Mouse (Mus musculus): Measurements from ENCODE around the gene Tox2. TPM values are rescaled to one million over a fixed set of nuclear protein-coding genes. Genes with fewer than 3 reads are reported as not detected.

The Tox2 gene
- polyA plus RNA-seq, 1 experiment from 2014 or later, result 0.67 TPM

DNA sequence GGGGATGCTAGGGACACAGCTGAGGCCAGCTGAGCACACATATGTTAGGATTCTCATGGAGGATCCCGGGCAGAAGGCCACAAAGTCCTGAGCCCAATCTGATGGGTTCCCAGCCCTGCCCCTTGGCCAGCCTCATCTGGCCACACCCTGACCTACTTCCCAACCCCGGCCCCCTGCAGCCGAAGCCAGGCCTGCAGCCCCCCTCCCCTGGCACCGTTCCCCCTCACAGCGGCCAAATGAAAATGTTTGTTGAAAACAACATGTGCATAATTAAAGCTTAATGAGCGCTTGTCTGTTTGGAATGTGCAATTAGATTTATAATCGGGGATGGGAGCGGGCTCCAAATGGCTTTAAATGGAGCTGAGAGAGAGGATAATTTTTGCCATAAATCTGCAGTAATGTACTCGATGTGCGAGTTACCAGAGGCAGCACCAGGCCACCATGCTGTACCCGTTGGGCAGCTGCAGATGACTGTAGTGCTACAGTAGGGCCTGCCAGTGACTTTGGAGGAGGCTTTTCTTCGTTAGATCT is 35.1 kb downstream of the Tox2 start:
- peaks cover 3% of the 10 kb centered on the region; the same call in 1 of the 2 replicates for H3K27me3 ChIP-seq (ENCODE audit: control insufficient read depth, insufficient read depth, low read depth, low read length)
- H3K4me2 ChIP-seq (ENCODE audit: low read depth, low read length), result no peak overlapping the region
- no peaks in the 10 kb centered on the region for H3K9me3 ChIP-seq (replicated peaks; ENCODE audit: control insufficient read depth, low read length)
- no peak overlapping the region for H3K27ac ChIP-seq (ENCODE audit: low read length)
- H3K9ac ChIP-seq (ENCODE audit: low read depth, low read length), result no peak overlapping the region
- no peaks in the 10 kb centered on the region for H3K36me3 ChIP-seq (ENCODE audit: control insufficient read depth, insufficient read depth)
- H3K4me1 ChIP-seq (ENCODE audit: control insufficient read depth, low read depth, low read length), result no peaks in the 10 kb centered on the region
- no peak overlapping the region for H3K4me3 ChIP-seq (ENCODE audit: low read depth, low read length)
- no peak for ATAC-seq (ENCODE audit: low read depth)
- 70% methylated on average over 12 of the region's 12 CpGs for WGBS (ENCODE audit: insufficient replicate concordance)

DNA sequence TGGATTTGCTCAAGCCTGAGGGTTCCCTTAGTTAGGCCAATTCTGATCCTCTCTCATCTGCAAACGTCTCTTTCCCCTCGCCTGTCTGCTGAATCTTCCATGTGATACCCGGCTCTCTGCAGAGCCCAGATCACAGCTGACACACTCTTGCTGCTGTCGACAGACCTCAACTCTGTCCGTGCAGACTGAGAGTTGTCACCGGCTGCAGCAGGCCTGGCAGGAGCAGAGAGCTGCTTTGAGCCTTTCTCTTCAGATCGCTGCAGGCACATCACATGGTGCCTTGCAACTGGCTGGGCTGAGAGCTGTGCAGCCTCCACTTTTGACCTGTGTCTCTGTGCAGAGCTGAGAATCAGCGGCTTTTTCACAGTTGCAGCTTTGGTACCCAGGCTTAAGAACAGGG is 37.0 kb downstream of the Tox2 start:
- H3K36me3 ChIP-seq (ENCODE audit: control insufficient read depth, insufficient read depth), result no peaks in the 10 kb centered on the region
- no peak overlapping the region for H3K4me3 ChIP-seq (ENCODE audit: low read depth, low read length)
- no peak overlapping the region for H3K27ac ChIP-seq (ENCODE audit: low read length)
- H3K9me3 ChIP-seq (replicated peaks; ENCODE audit: control insufficient read depth, low read length), result no peaks in the 10 kb centered on the region
- H3K4me2 ChIP-seq (ENCODE audit: low read depth, low read length), result no peak overlapping the region
- no peak overlapping the region for H3K9ac ChIP-seq (ENCODE audit: low read depth, low read length)
- no peak for ATAC-seq (ENCODE audit: low read depth)
- peaks cover 3% of the 10 kb centered on the region; the same call in 1 of the 2 replicates for H3K27me3 ChIP-seq (ENCODE audit: control insufficient read depth, insufficient read depth, low read depth, low read length)
- 60% methylated on average over 8 of the region's 8 CpGs for WGBS (ENCODE audit: insufficient replicate concordance)
- H3K4me1 ChIP-seq (ENCODE audit: control insufficient read depth, low read depth, low read length), result no peaks in the 10 kb centered on the region

- no peak overlapping the region for H3K4me2 ChIP-seq (ENCODE audit: low read depth, low read length)
- H3K4me1 ChIP-seq (ENCODE audit: control insufficient read depth, low read depth, low read length), result no peaks in the 10 kb centered on the region
- H3K4me3 ChIP-seq (ENCODE audit: low read depth, low read length), result no peak overlapping the region
- H3K36me3 ChIP-seq (ENCODE audit: control insufficient read depth, insufficient read depth), result no peaks in the 10 kb centered on the region
- no peak for ATAC-seq (ENCODE audit: low read depth)
- H3K9me3 ChIP-seq (replicated peaks; ENCODE audit: control insufficient read depth, low read length), result no peaks in the 10 kb centered on the region
- H3K27me3 ChIP-seq (ENCODE audit: control insufficient read depth, insufficient read depth, low read depth, low read length), result no peaks in the 10 kb centered on the region
- no peak overlapping the region for H3K27ac ChIP-seq (ENCODE audit: low read length)
- H3K9ac ChIP-seq (ENCODE audit: low read depth, low read length), result no peak overlapping the region
- WGBS (ENCODE audit: insufficient replicate concordance), result 28% methylated on average over 5 of the region's 5 CpGs
These were observed 38.9 kb downstream of the Tox2 start for GRCm38 (mm10) chr2:163241867-163242266.

GRCm38 (mm10) chr2:163243917-163244852 is 41.3 kb downstream of the Tox2 start:
- no peak overlapping the region for H3K9ac ChIP-seq (ENCODE audit: low read depth, low read length)
- H3K9me3 ChIP-seq (replicated peaks; ENCODE audit: control insufficient read depth, low read length), result no peaks in the 10 kb centered on the region
- WGBS (ENCODE audit: insufficient replicate concordance), result 60% methylated on average over 12 of the region's 12 CpGs
- H3K27ac ChIP-seq (ENCODE audit: low read length), result no peak overlapping the region
- H3K4me1 ChIP-seq (ENCODE audit: control insufficient read depth, low read depth, low read length), result no peaks in the 10 kb centered on the region
- no peak overlapping the region for H3K4me3 ChIP-seq (ENCODE audit: low read depth, low read length)
- no peaks in the 10 kb centered on the region for H3K36me3 ChIP-seq (ENCODE audit: control insufficient read depth, insufficient read depth)
- no peaks in the 10 kb centered on the region for H3K27me3 ChIP-seq (ENCODE audit: control insufficient read depth, insufficient read depth, low read depth, low read length)
- H3K4me2 ChIP-seq (ENCODE audit: low read depth, low read length), result no peak overlapping the region
- ATAC-seq (ENCODE audit: low read depth), result no peak

GRCm38 (mm10) chr2:163248912-163249311 is 46.0 kb downstream of the Tox2 start:
- no peaks in the 10 kb centered on the region for H3K4me1 ChIP-seq (ENCODE audit: control insufficient read depth, low read depth, low read length)
- no peak overlapping the region for H3K4me2 ChIP-seq (ENCODE audit: low read depth, low read length)
- H3K36me3 ChIP-seq (ENCODE audit: control insufficient read depth, insufficient read depth), result no peaks in the 10 kb centered on the region
- H3K27ac ChIP-seq (ENCODE audit: low read length), result no peak overlapping the region
- H3K4me3 ChIP-seq (ENCODE audit: low read depth, low read length), result no peak overlapping the region
- no peaks in the 10 kb centered on the region for H3K9me3 ChIP-seq (replicated peaks; ENCODE audit: control insufficient read depth, low read length)
- no peak overlapping the region for H3K9ac ChIP-seq (ENCODE audit: low read depth, low read length)
- WGBS (ENCODE audit: insufficient replicate concordance), result 58% methylated on average over 7 of the region's 7 CpGs
- no peaks in the 10 kb centered on the region for H3K27me3 ChIP-seq (ENCODE audit: control insufficient read depth, insufficient read depth, low read depth, low read length)
- no peak for ATAC-seq (ENCODE audit: low read depth)

DNA sequence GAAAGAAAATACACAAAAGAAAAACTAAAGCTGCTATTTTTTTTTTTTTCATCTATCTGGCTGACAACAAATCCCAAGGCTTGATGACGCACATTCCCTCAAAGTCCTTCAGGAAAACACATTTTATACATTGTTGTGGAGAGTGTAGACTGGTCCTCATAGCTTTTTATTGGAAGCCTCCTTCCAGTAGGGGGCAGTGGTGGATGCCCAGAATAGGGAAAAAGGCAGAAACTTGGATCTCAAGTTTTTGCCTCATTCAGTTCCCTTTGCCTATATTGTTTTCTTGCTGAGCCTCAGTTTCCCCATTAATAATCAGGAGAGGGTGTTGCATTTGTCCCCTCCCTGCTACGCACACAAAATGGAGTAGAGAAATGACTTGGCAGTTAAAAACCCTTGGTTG is 49.7 kb downstream of the Tox2 start:
- ATAC-seq (ENCODE audit: low read depth), result no peak

GRCm38 (mm10) chr2:163253248-163254099 is 50.5 kb downstream of the Tox2 start:
- Histone ChIP-seq H3K4me2 (ENCODE audit: low read depth, low read length) (no peak overlapping the region), H3K36me3 (ENCODE audit: control insufficient read depth, insufficient read depth) (no peaks in the 10 kb centered on the region), H3K4me1 (ENCODE audit: control insufficient read depth, low read depth, low read length) (no peaks in the 10 kb centered on the region), H3K9ac (ENCODE audit: low read depth, low read length) (no peak overlapping the region), H3K9me3 (replicated peaks; ENCODE audit: control insufficient read depth, low read length) (no peaks in the 10 kb centered on the region), H3K27ac (ENCODE audit: low read length) (no peak overlapping the region), H3K27me3 (ENCODE audit: control insufficient read depth, insufficient read depth, low read depth, low read length) (no peaks in the 10 kb centered on the region; the same call in 1 of the 2 replicates), H3K4me3 (ENCODE audit: low read depth, low read length) (no peak overlapping the region)
- ATAC-seq (ENCODE audit: low read depth), result no peak
- WGBS (ENCODE audit: insufficient replicate concordance), result 21% methylated on average over 22 of the region's 22 CpGs

More for the DNA sequence above, 49.7 kb downstream of the Tox2 start:
- H3K4me2 ChIP-seq (ENCODE audit: low read depth, low read length), result no peak overlapping the region
- H3K4me3 ChIP-seq (ENCODE audit: low read depth, low read length), result no peak overlapping the region
- H3K27ac ChIP-seq (ENCODE audit: low read length), result no peak overlapping the region
- H3K9me3 ChIP-seq (replicated peaks; ENCODE audit: control insufficient read depth, low read length), result no peaks in the 10 kb centered on the region
- no peaks in the 10 kb centered on the region for H3K36me3 ChIP-seq (ENCODE audit: control insufficient read depth, insufficient read depth)
- no peak overlapping the region for H3K9ac ChIP-seq (ENCODE audit: low read depth, low read length)
- no peaks in the 10 kb centered on the region for H3K4me1 ChIP-seq (ENCODE audit: control insufficient read depth, low read depth, low read length)
- WGBS (ENCODE audit: insufficient replicate concordance), result 65% methylated on average over 2 of the region's 2 CpGs
- H3K27me3 ChIP-seq (ENCODE audit: control insufficient read depth, insufficient read depth, low read depth, low read length), result no peaks in the 10 kb centered on the region; the same call in 1 of the 2 replicates

DNA sequence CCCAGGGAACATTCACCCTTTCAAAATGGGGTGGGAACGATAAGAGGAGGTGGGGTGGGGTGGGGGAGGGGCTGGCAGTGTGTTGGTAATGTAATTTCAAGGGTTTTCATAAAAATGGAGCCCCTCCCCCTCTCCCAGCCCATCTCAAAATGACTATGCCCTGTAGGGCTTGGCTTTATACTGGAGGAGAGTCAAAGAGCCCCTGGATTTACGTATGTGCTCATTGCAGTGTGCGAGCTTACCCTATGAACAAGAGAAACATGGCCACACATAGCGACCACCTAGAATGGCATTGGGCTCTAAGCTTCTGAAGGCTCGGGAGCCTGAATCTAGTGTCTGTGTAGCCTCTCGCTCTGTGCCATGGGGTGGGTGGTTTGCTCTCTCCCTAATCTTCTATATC is 51.3 kb downstream of the Tox2 start:
- Histone ChIP-seq H3K27ac (ENCODE audit: low read length) (no peak overlapping the region), H3K27me3 (ENCODE audit: control insufficient read depth, insufficient read depth, low read depth, low read length) (no peaks in the 10 kb centered on the region; the same call in 1 of the 2 replicates), H3K4me2 (ENCODE audit: low read depth, low read length) (no peak overlapping the region), H3K9me3 (replicated peaks; ENCODE audit: control insufficient read depth, low read length) (no peaks in the 10 kb centered on the region), H3K4me3 (ENCODE audit: low read depth, low read length) (no peak overlapping the region), H3K36me3 (ENCODE audit: control insufficient read depth, insufficient read depth) (no peaks in the 10 kb centered on the region), H3K4me1 (ENCODE audit: control insufficient read depth, low read depth, low read length) (no peaks in the 10 kb centered on the region), H3K9ac (ENCODE audit: low read depth, low read length) (no peak overlapping the region)
- ATAC-seq (ENCODE audit: low read depth), result no peak
- 63% methylated on average over 6 of the region's 6 CpGs for WGBS (ENCODE audit: insufficient replicate concordance)

All from liver, embryonic 16.5 days (tissue).